Mouse (Mus musculus) v-Abl transformed pro-B cells (cell line): ENCODE measurements around the gene Abhd11.
"Not testable (repeated sequence)": the region's sequence is repeated elsewhere in the genome, so short reads cannot be mapped to it uniquely, and the experiment has no call there.

Experiments
- in situ Hi-C, 2 experiments: fragments of 400-800 bp; cut with MboI; formaldehyde crosslinking; loops; one replicate each; pipeline ENCODE4 v1.15.1; 2025; ENCODE audit not compliant: unreplicated experiment in 2 of 2

Abhd11 gene

GRCm38 (mm10) chr5:135015497-135015896 lies 6.5 kb downstream of the Abhd11 start:
- in situ Hi-C loops, result loop anchor here (5.0 kb wide), 3 partner anchors 102 to 272 kb away; no protein-coding TSS in a partner anchor

- in situ Hi-C loops, result loop anchor here (5.0 kb wide), 3 partner anchors 101 to 271 kb away; no protein-coding TSS in a partner anchor
These were observed 7.3 kb downstream of the Abhd11 start for GRCm38 (mm10) chr5:135016224-135016759.

DNA sequence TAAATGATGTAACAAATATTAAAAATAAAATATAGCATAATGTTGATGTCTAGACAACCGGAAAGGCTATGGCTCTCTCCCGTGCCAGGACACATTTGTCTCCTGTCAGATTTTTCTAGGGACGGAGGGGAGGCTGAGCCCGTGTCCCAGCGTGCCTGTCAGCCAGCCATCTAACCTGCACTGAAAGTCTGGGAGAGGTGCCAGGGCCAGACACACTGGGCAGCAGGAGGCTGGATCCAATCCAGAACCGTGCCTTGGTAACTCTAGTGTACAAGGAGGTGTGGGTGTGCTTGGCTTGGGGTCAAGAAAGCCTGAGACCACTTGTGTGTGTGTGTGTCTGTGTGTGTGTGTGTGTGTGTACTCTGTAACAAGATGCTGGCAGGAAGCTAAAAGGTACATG lies 12.9 kb downstream of the Abhd11 start:
- in situ Hi-C loops, result loop anchor here (5.0 kb wide), 2 partner anchors 35 to 95 kb away; no protein-coding TSS in a partner anchor

DNA sequence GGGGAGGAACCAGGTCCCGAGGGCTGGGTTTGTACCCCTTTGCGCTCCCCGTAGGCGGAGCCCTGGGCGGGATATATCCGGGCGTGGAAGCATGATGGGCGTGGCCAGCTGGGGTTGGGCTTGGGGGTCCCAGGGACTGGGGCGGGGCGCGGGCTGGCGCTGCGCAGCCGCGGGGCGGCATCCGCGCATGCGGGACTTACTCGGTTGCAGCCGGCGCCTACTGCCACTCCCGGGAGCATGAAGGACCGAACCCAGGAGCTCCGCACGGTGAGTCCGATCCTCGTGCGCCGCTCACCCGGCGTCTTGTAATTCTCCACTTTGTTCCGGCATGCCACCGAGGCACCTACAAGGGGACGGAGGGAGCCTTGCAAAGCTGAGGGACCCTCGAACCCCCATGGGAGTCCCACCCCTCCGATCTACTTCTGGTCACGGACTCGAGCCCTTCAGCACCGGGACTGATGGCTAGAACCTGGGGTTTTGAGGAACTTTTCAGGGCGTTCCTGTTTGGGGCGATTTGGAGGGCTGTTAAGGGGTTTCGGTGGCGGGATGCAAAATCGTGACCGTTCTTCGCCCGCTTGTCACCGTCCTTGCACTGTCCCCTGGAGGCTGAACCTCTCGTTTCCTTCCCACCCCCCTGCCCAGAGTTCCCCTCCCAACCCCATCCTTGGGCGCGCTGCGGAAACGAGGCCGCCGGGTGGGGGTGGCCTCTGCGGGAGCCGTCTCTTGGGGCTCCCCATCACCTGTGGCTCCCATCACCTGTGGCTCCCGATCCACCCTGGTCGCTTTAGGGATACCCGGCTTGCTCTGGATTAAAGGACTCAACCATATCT lies 14.6 kb downstream of the Abhd11 start, which contains the start of gene Stx1a:
TSS of gene Stx1a (plus strand) at position 139 of the 830 bp plus-strand sequence.
- in situ Hi-C loops, result loop anchor here (5.0 kb wide), 2 partner anchors 34 to 94 kb away; no protein-coding TSS in a partner anchor

- in situ Hi-C loops, result loop anchor here (5.0 kb wide), 2 partner anchors 33 to 93 kb away; no protein-coding TSS in a partner anchor
These were observed 15.8 kb downstream of the Abhd11 start for GRCm38 (mm10) chr5:135024665-135025224.

GRCm38 (mm10) chr5:135025899-135026298 lies 16.9 kb downstream of the Abhd11 start:
- in situ Hi-C loops, result no loop called here

- in situ Hi-C loops, result no loop called here
These were observed 20.3 kb downstream of the Abhd11 start for GRCm38 (mm10) chr5:135029007-135029854.

DNA sequence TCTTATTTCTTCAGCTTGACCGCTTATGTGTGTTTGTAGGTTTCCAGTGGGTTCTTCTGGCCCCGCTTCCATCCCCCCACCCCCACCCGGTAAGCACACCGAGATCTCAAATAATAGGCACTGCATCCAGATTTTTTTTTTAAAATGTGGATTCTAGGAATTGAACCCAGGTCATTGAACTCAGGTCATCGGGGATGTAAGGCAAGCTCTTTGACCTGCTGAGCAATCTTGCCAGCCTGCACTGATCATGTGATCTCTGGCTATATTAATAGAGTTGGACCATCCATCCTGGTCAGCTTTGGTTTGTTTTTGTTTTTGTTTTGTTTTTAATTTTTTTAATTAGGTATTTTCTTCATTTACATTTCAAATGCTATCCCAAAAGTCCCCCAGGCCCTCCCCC lies 23.6 kb downstream of the Abhd11 start:
- in situ Hi-C loops, result no loop called here

DNA sequence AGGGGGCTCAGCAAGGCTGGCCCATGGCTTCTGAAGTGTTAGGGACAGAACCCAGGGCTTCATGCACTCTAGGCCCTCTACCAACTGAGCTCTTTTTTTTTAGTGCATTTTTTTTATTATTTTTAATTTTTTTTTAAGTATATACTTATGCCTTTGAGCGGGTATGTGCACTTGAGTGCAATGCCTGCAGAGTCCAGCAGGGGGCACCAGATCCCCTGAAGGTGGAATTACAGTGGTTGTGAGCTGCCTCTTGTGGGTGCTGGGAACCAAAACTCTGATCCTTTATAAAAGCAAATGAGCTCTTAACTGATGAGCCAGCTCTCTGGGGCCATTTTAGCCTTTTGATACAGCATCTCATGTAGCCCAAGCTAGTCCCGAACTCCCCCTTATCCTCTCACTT lies 25.6 kb downstream of the Abhd11 start:
- in situ Hi-C loops, result no loop called here

DNA sequence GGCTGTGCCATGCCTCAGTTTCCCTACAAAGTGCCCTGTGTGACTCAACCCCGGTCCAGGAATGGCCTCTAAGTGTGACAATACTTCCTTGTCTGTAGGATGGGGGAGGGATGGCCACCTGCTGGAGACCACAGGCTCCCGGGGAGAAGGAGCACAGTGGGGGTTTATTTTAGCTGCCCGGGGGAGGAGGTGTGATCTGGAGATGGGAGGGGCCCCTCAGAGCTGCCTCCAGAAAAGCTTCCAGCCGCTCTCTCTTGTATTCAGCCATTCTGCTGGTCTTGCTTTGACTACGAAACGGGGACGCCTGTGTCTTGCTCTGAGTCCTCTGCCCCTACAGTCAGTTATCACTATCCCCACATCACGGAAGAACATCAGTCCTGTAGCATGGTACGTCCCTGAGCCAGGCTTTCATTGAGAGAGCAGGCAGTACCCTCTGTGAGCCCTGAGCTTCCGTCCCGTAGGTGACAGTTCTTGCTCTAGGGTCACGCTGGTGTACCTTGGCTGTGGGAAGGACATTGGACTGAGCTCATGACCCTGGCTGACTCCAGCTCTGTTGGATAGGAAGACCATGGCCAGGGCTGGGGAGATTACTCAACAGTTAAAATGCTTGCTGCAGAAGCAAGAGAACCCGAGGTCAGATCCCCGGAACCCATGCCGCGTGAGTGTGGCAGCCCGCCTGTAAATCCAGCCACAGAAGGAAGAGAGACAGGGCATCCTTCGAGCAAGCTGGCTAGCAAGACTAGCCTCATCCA lies 26.8 kb downstream of the Abhd11 start:
- in situ Hi-C loops, result no loop called here

- in situ Hi-C loops, result no loop called here
These were observed 29.0 kb downstream of the Abhd11 start for GRCm38 (mm10) chr5:135037946-135038345.

GRCm38 (mm10) chr5:135039541-135039940 lies 30.6 kb downstream of the Abhd11 start:
- in situ Hi-C loops, result no loop called here

DNA sequence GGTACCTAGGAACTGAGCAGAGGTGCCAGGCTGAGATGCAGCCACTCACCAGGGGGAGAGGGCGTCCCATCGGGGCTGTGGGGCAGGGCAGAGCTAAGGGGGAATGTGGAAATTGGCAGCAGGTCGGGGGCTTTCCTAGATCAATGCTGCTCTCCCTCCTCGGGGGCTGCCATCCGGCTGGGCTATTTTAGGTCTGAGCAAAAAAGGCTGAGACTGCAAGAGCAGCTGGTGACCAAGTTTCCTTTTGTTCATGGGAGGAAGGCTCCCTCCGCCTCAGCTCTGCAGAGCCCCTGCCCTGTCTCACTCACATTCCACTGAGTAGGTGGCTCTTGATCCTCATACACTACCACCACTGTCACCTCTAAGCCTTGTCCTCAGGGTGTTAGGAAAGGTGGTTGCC lies 31.1 kb downstream of the Abhd11 start:
- in situ Hi-C loops, result no loop called here

GRCm38 (mm10) chr5:135040777-135041176 lies 31.8 kb downstream of the Abhd11 start:
- in situ Hi-C loops, result no loop called here

GRCm38 (mm10) chr5:135042105-135042788 lies 33.3 kb downstream of the Abhd11 start:
- in situ Hi-C loops, result no loop called here

DNA sequence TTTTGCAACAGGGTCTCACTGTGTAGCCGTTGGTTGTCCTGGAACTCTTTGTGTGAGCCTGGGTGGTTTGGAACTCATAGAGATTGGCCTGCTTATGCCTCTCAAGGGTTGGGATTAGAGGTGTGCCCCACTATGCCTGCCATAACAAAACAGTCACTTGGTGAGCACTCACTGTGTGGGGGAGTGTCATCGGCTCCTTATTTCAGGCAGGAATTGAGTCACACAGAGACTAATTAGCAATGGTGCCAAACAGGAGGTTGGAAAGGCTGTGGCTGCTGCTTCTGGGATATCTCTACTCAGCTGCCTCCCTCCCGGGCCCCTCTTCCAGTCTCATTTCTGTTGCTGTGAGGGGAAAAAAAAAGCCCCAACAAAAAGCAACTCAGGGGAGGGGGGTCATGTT lies 35.6 kb downstream of the Abhd11 start:
- in situ Hi-C loops, result no loop called here

- in situ Hi-C loops, result no loop called here
These were observed 39.6 kb downstream of the Abhd11 start for GRCm38 (mm10) chr5:135048539-135048938.

DNA sequence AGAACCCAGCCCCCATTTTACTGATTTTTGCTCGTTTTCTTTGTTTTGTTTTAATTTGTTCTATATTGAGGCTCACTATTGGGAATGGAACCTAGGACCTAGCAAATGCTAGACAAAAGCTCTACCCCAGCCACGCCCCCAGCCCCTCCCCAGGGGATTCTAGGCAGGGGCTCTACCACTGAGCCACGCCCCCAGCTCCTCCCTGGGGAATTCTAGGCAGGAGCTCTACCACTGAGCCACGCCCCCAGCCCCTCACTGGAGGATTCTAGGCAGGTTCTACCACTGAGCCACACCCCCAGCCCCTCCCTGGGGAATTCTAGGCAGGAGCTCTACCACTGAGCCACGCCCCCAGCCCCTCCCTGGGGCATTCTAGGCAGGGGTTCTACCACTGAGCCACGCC lies 40.3 kb downstream of the Abhd11 start:
- in situ Hi-C loops, result not testable (repeated sequence)

DNA sequence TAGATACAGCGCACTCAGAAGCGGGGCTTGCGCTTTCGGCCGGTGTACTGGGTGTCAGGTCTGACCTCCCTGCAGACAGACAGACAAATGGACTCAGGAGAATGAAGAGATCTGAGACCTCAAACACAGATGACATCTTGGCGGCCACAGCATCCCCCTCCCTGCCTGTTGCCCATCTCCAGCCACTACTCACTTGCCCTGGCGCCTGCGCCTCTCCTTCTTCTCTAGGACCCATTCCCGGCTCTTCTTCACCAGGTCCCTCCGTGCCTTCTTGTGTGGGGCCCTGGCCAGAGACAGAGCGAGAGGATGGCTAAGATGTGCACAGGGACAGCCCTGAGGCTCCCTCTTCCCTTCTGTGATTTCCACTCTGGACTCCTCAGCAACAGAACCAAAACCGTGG lies 44.4 kb downstream of the Abhd11 start:
- in situ Hi-C loops, result no loop called here
